Mouse (Mus musculus): ENCODE data around the gene Palb2. TPM values are rescaled to one million over a fixed set of nuclear protein-coding genes. Genes with fewer than 3 reads are reported as not detected.

Palb2 gene
- under 1 TPM; 0.52 to 0.70 TPM for total RNA-seq (2021)

GRCm38 (mm10) chr7:122132497-122133337, at the start of gene Palb2, which contains the start of gene Dctn5:
Palb2 (minus strand) TSS chr7:122132985.
Dctn5 (plus strand) TSS chr7:122133041.
- intact Hi-C loops (cut with DNase I), result loop anchor here (2.0 kb wide), 1 partner anchor 32 kb away; the partner anchor contains the start of gene Ndufab1
- DNase-seq (ENCODE audit: low spot score), result peak; percentile 94

- intact Hi-C loops (cut with DNase I), result no loop called here
- no peak for DNase-seq (ENCODE audit: low spot score)
Measured at GRCm38 (mm10) chr7:122180720-122181119, 47.9 kb upstream of the Palb2 start.

GRCm38 (mm10) chr7:122171613-122172012, 38.8 kb upstream of the Palb2 start:
- no peak for DNase-seq (ENCODE audit: low spot score)
- intact Hi-C loops (cut with DNase I), result no loop called here

- no peak for DNase-seq (ENCODE audit: low spot score)
- intact Hi-C loops (cut with DNase I), result no loop called here
Measured at GRCm38 (mm10) chr7:122170705-122171104, 37.9 kb upstream of the Palb2 start.

GRCm38 (mm10) chr7:122167203-122167602, 34.4 kb upstream of the Palb2 start:
- DNase-seq (ENCODE audit: low spot score), result no peak
- intact Hi-C loops (cut with DNase I), result no loop called here

GRCm38 (mm10) chr7:122163766-122164165, 31.0 kb upstream of the Palb2 start:
- no peak for DNase-seq (ENCODE audit: low spot score)
- intact Hi-C loops (cut with DNase I), result no loop called here

- intact Hi-C loops (cut with DNase I), result no loop called here
- DNase-seq (ENCODE audit: low spot score), result no peak
Measured at GRCm38 (mm10) chr7:122160037-122160436, 27.3 kb upstream of the Palb2 start.

- peak; percentile 40 for DNase-seq (ENCODE audit: low spot score)
- intact Hi-C loops (cut with DNase I), result no loop called here
Measured at GRCm38 (mm10) chr7:122158915-122159902, 26.4 kb upstream of the Palb2 start, which contains the start of gene Plk1. Plk1 (plus strand) TSS chr7:122159439.

- intact Hi-C loops (cut with DNase I), result no loop called here
- DNase-seq (ENCODE audit: low spot score), result no peak
Measured at GRCm38 (mm10) chr7:122158488-122158887, 25.7 kb upstream of the Palb2 start.

GRCm38 (mm10) chr7:122152473-122152872, 19.7 kb upstream of the Palb2 start:
- no peak for DNase-seq (ENCODE audit: low spot score)
- intact Hi-C loops (cut with DNase I), result no loop called here

- DNase-seq (ENCODE audit: low spot score), result no peak
- intact Hi-C loops (cut with DNase I), result no loop called here
Measured at GRCm38 (mm10) chr7:122140991-122141390, 8.2 kb upstream of the Palb2 start.

- DNase-seq (ENCODE audit: low spot score), result no peak
- intact Hi-C loops (cut with DNase I), result no loop called here
Measured at GRCm38 (mm10) chr7:122138190-122138589, 5.4 kb upstream of the Palb2 start.

- DNase-seq (ENCODE audit: low spot score), result no peak
- intact Hi-C loops (cut with DNase I), result no loop called here
Measured at GRCm38 (mm10) chr7:122137071-122137470, 4.3 kb upstream of the Palb2 start.

GRCm38 (mm10) chr7:122135070-122135469, 2.3 kb upstream of the Palb2 start:
- intact Hi-C loops (cut with DNase I), result no loop called here
- DNase-seq (ENCODE audit: low spot score), result no peak

GRCm38 (mm10) chr7:122133338-122133625, 497 bp upstream of the Palb2 start:
- DNase-seq (ENCODE audit: low spot score), result no peak
- intact Hi-C loops (cut with DNase I), result loop anchor here (2.0 kb wide), 1 partner anchor 32 kb away; the partner anchor contains the start of gene Ndufab1

- DNase-seq (ENCODE audit: low spot score), result no peak
- intact Hi-C loops (cut with DNase I), result loop anchor here (2.0 kb wide), 1 partner anchor 31 kb away; the partner anchor contains the start of gene Ndufab1
Measured at GRCm38 (mm10) chr7:122131834-122132233, 951 bp downstream of the Palb2 start.

- DNase-seq (ENCODE audit: low spot score), result no peak
- intact Hi-C loops (cut with DNase I), result no loop called here
Measured at GRCm38 (mm10) chr7:122126946-122127345, 5.8 kb downstream of the Palb2 start.

GRCm38 (mm10) chr7:122125636-122126035, 7.1 kb downstream of the Palb2 start:
- DNase-seq (ENCODE audit: low spot score), result no peak
- intact Hi-C loops (cut with DNase I), result no loop called here

- intact Hi-C loops (cut with DNase I), result no loop called here
- DNase-seq (ENCODE audit: low spot score), result no peak
Measured at GRCm38 (mm10) chr7:122123518-122123917, 9.3 kb downstream of the Palb2 start.

- intact Hi-C loops (cut with DNase I), result no loop called here
Measured at GRCm38 (mm10) chr7:122108206-122108605, 24.6 kb downstream of the Palb2 start.

More at GRCm38 (mm10) chr7:122108206-122108605, 24.6 kb downstream of the Palb2 start:
- no peak for DNase-seq (ENCODE audit: low spot score)

All from heart, postnatal 25 days (tissue).